Mouse (Mus musculus) myocyte (in vitro differentiated cells): ENCODE data around the gene Cmya5.

Experiments
- CEBPB ChIP-seq: IDR thresholded peaks from 2 replicates; pipeline ENCODE4 v1.6.1; 2011; ENCODE audit warnings: mild to moderate bottlenecking, moderate library complexity; ENCODE audit not compliant: poor library complexity, insufficient read depth, severe bottlenecking
- E2F4 ChIP-seq: IDR thresholded peaks from one replicate; pipeline ENCODE4 v1.6.1; 2011; ENCODE audit warnings: mild to moderate bottlenecking, control low read depth, moderate library complexity; ENCODE audit not compliant: insufficient read depth
- MAX ChIP-seq: IDR thresholded peaks from one replicate; pipeline ENCODE4 v1.6.1; 2011; ENCODE audit warnings: low read depth, mild to moderate bottlenecking, control low read depth
- MYOD1 ChIP-seq, 3 experiments: IDR thresholded peaks; one replicate each; pipeline ENCODE4 v1.6.1; 2011; ENCODE audit warnings: control low read depth in 2 of 3, low read depth in 2 of 3, mild to moderate bottlenecking in 2 of 3, moderate library complexity in 1 of 3; ENCODE audit not compliant: insufficient read length in 2 of 3, control insufficient read depth in 1 of 3
- MYOG ChIP-seq, 3 experiments: IDR thresholded peaks; one replicate each; pipeline ENCODE4 v1.6.1; 2011; ENCODE audit warnings: control low read depth in 2 of 3, low read depth in 2 of 3, mild to moderate bottlenecking in 2 of 3; ENCODE audit not compliant: insufficient read length in 2 of 3, control insufficient read depth in 1 of 3, insufficient read depth in 1 of 3
- POLR2A ChIP-seq: IDR thresholded peaks from one replicate; pipeline ENCODE4 v1.6.1; 2011; ENCODE audit warnings: low read depth, mild to moderate bottlenecking, control low read depth, moderate library complexity; ENCODE audit not compliant: insufficient read length
- SRF ChIP-seq: IDR thresholded peaks from one replicate; pipeline ENCODE4 v1.6.1; 2011; ENCODE audit warnings: low read depth; ENCODE audit not compliant: control insufficient read depth, insufficient read length
- TCF12 ChIP-seq: IDR thresholded peaks from one replicate; pipeline ENCODE4 v1.6.1; 2011; ENCODE audit warnings: mild to moderate bottlenecking, control low read depth; ENCODE audit not compliant: poor library complexity, insufficient read depth, severe bottlenecking
- TCF3 ChIP-seq: IDR thresholded peaks from one replicate; pipeline ENCODE4 v1.6.1; 2011; ENCODE audit warnings: low read depth, control low read depth; ENCODE audit not compliant: insufficient read length
- USF1 ChIP-seq: IDR thresholded peaks from one replicate; pipeline ENCODE4 v1.6.1; 2011; ENCODE audit warnings: low read depth, mild to moderate bottlenecking, control low read depth, moderate library complexity

- TF ChIP-seq POLR2A = no peak
- TF ChIP-seq TCF3 = no peak
- no peak for TF ChIP-seq USF1
- no peak for TF ChIP-seq TCF12
- no peak for TF ChIP-seq E2F4
- no peak for TF ChIP-seq MYOD1 (IDR thresholded peaks at IDR 0.05; ENCODE audit: control insufficient read depth in 1 of 3, insufficient read length in 2 of 3, low read depth in 2 of 3)
- TF ChIP-seq CEBPB = no peak
- no peak for TF ChIP-seq SRF
- no peak for TF ChIP-seq MYOG (IDR thresholded peaks at IDR 0.05; ENCODE audit: control insufficient read depth in 1 of 3, insufficient read depth in 1 of 3, insufficient read length in 2 of 3, low read depth in 2 of 3)
- no peak for TF ChIP-seq MAX
Observed at GRCm38 (mm10) chr13:92994743-92995142, 149.8 kb downstream of the Cmya5 start.
